Mouse (Mus musculus) stomach, postnatal 0 days (tissue): ENCODE measurements around the gene Sik3.

Experiments used
- CTCF ChIP-seq: IDR thresholded peaks from 2 replicates; pipeline ENCODE4 v1.5.1; 2016; ENCODE audit warnings: antibody characterized with exemption, low read depth, mild to moderate bottlenecking, moderate library complexity
- EP300 ChIP-seq: optimal IDR thresholded peaks from 2 replicates; pipeline ENCODE3; 2016; ENCODE audit warnings: antibody characterized with exemption

GRCm38 (mm10) chr9:46053014-46053666 lies 40.5 kb downstream of the Sik3 start:
- TF ChIP-seq CTCF (no peak), EP300 (no peak)
